Mouse (Mus musculus) testis, adult 2 months (tissue): ENCODE data around the gene Spx.

Source experiments
- CTCF ChIP-seq: fragments of 200-500 bp; IDR thresholded peaks from 2 replicates; pipeline ENCODE4 v1.5.1; 2012; ENCODE audit warnings: low read depth, mild to moderate bottlenecking, inconsistent platforms, low read length, moderate library complexity; ENCODE audit not compliant: control insufficient read depth, insufficient read depth, insufficient replicate concordance
- POLR2A ChIP-seq: fragments of 200-500 bp; IDR thresholded peaks from 2 replicates; pipeline ENCODE4 v1.6.1; 2012; ENCODE audit warnings: low read depth, mild to moderate bottlenecking, inconsistent platforms, low read length, moderate library complexity; ENCODE audit not compliant: control insufficient read depth

DNA sequence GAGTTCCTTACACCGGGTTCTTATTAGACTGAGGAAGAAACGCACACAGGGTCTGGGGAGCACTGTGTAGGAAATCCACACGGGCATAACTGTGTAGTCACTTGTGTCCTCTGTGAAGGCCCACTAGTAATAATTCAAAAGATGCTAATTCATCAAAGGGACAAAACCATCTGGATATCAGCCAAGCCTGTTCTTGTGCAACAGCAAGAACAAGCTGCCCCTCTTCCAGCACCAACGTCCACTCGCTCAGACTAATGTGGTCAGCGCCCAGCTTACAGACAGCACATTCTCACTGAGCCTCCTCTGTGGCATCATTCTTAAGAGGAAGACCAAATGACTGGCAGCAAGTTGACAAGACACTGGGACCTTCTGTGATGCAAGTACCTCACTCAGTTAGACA lies 33.3 kb upstream of the Spx start:
- TF ChIP-seq POLR2A (no peak), CTCF (no peak)
